Mouse (Mus musculus): Measurements from ENCODE around the gene Pxn.

GRCm38 (mm10) chr5:115528128-115528527, 21.7 kb downstream of the Pxn start:
- TF ChIP-seq CTCF (IDR thresholded peaks at IDR 0.05): no peak
- no peak for TF ChIP-seq EP300 (IDR thresholded peaks at IDR 0.05)

Data from lung, postnatal 0 days (tissue).